Mouse (Mus musculus): ENCODE measurements around the gene Pkd1l2. TPM values are rescaled to one million over a fixed set of nuclear protein-coding genes. Genes with fewer than 3 reads are reported as not detected.

Gene Pkd1l2
- polyA plus RNA-seq, 1 experiment from 2014 or later: not detected

DNA sequence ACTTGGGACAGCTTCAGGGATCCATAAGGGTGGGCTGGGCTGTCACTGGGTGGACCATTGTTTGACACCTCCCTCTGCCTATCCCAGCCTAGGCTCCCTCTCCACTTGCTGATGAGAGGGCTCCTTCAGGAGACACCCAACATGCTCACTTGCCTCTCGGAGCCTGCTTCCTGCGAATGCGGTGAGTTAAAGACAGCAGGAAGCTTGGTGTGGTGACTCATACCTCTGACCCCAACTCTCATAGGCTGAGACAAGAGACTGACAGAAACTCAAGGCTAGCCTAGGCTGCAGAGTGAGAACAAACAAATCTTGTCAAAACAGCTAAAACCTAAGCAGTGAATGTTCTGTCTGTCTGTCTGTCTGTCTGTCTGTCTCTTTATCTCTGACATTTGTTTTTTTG, 48.9 kb downstream of the Pkd1l2 start:
- H3K27ac ChIP-seq (ENCODE audit: low read depth, low read length): no peak overlapping the region
- no peak overlapping the region for H3K9ac ChIP-seq (ENCODE audit: low read length)
- H3K4me3 ChIP-seq (ENCODE audit: low read depth, low read length): no peak overlapping the region
- H3K36me3 ChIP-seq (ENCODE audit: control insufficient read depth, insufficient read depth, low read length): no peaks in the 10 kb centered on the region
- ATAC-seq (replicated peaks; ENCODE audit: low FRiP score): no peak
- DNase-seq (ENCODE audit: low spot score): no peak
- no peaks in the 10 kb centered on the region for H3K4me1 ChIP-seq (replicated peaks; ENCODE audit: control insufficient read depth, insufficient read depth, low read length)
- H3K9me3 ChIP-seq (ENCODE audit: control insufficient read depth, low read length): no peaks in the 10 kb centered on the region
- no peak overlapping the region for H3K4me2 ChIP-seq (ENCODE audit: low read depth, low read length, severe bottlenecking)
- no peaks in the 10 kb centered on the region for H3K27me3 ChIP-seq (ENCODE audit: control insufficient read depth, insufficient read depth, low read length)
- 86% methylated on average over 3 of the region's 3 CpGs for WGBS

DNA sequence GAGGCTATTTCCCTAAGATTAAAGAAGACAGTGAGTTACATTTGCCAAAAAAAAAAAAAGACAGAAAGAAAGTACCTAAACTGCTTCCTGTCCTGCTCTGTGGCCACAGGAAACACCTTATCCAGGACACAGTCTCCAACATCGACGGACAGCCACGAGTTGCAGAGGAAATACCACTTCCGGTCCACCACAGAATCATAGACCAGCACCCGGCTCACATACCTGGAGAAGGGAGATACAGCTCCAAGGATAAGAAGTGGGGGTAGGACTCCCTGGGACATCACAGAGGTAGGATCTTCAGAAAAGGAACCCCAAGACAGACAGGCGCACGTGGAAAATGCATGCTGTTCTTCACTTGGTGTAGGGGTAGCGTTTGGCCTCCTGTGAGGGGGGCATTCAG, 49.6 kb downstream of the Pkd1l2 start:
- Histone ChIP-seq H3K4me2 (ENCODE audit: low read depth, low read length, severe bottlenecking) (no peak overlapping the region), H3K9me3 (ENCODE audit: control insufficient read depth, low read length) (no peaks in the 10 kb centered on the region), H3K27ac (ENCODE audit: low read depth, low read length) (no peak overlapping the region), H3K4me3 (ENCODE audit: low read depth, low read length) (no peak overlapping the region), H3K27me3 (ENCODE audit: control insufficient read depth, insufficient read depth, low read length) (no peaks in the 10 kb centered on the region), H3K4me1 (replicated peaks; ENCODE audit: control insufficient read depth, insufficient read depth, low read length) (no peaks in the 10 kb centered on the region), H3K36me3 (ENCODE audit: control insufficient read depth, insufficient read depth, low read length) (no peaks in the 10 kb centered on the region), H3K9ac (ENCODE audit: low read length) (no peak overlapping the region)
- 84% methylated on average over 8 of the region's 8 CpGs for WGBS
- DNase-seq (ENCODE audit: low spot score) (no peak), ATAC-seq (replicated peaks; ENCODE audit: low FRiP score) (no peak)

DNA sequence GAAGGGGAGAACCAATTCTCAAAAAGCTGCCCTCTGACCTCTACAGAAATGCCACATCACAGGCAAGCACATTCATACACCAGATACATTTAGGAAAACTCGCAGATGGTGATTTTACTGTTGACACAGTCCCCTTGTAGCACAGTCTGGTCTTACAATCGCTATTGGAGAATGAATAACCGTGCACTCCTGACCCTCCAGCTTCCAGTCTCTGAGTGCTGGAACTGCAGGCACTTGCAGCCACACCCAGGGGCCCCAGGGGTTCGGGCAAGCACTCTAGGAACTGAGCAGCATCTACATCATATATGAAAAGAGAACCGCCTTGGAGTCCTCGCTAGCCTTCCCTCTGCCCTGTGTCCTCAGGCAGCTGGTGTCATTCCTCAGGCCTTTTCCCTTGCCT, 50.8 kb downstream of the Pkd1l2 start:
- ATAC-seq (replicated peaks; ENCODE audit: low FRiP score): no peak
- 73% methylated on average over 6 of the region's 6 CpGs for WGBS
- Histone ChIP-seq H3K4me2 (ENCODE audit: low read depth, low read length, severe bottlenecking) (no peak overlapping the region), H3K9me3 (ENCODE audit: control insufficient read depth, low read length) (no peaks in the 10 kb centered on the region), H3K4me1 (replicated peaks; ENCODE audit: control insufficient read depth, insufficient read depth, low read length) (no peaks in the 10 kb centered on the region), H3K27ac (ENCODE audit: low read depth, low read length) (no peak overlapping the region), H3K36me3 (ENCODE audit: control insufficient read depth, insufficient read depth, low read length) (no peaks in the 10 kb centered on the region), H3K4me3 (ENCODE audit: low read depth, low read length) (no peak overlapping the region), H3K27me3 (ENCODE audit: control insufficient read depth, insufficient read depth, low read length) (no peaks in the 10 kb centered on the region), H3K9ac (ENCODE audit: low read length) (no peak overlapping the region)
- DNase-seq (ENCODE audit: low spot score): no peak

DNA sequence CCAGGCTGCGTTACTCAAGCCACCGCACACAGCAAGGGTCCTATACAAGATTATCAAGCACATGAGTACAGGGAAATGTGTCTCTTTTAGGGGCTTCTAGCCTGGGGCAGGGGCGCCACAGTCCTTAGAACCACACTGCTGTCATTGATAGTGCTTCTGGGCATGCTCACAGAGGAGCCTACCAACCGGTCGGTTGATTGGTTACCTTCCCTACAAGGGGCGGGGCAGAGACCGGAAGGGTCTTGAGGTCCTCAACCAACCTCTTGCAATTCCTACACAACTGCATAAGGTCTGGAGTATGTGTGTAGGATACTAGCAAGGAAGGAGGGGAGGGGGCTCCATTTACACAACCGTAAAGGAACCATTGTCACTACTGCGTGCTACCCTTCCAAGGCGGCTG, 53.6 kb downstream of the Pkd1l2 start:
- no peaks in the 10 kb centered on the region for H3K36me3 ChIP-seq (ENCODE audit: control insufficient read depth, insufficient read depth, low read length)
- H3K4me1 ChIP-seq (replicated peaks; ENCODE audit: control insufficient read depth, insufficient read depth, low read length): no peaks in the 10 kb centered on the region
- H3K9me3 ChIP-seq (ENCODE audit: control insufficient read depth, low read length): no peaks in the 10 kb centered on the region
- H3K4me3 ChIP-seq (ENCODE audit: low read depth, low read length): no peak overlapping the region
- no peak overlapping the region for H3K4me2 ChIP-seq (ENCODE audit: low read depth, low read length, severe bottlenecking)
- 88% methylated on average over 10 of the region's 10 CpGs for WGBS
- H3K27ac ChIP-seq (ENCODE audit: low read depth, low read length): no peak overlapping the region
- DNase-seq (ENCODE audit: low spot score) (no peak), ATAC-seq (replicated peaks; ENCODE audit: low FRiP score) (no peak)
- no peaks in the 10 kb centered on the region for H3K27me3 ChIP-seq (ENCODE audit: control insufficient read depth, insufficient read depth, low read length)
- H3K9ac ChIP-seq (ENCODE audit: low read length): no peak overlapping the region

DNA sequence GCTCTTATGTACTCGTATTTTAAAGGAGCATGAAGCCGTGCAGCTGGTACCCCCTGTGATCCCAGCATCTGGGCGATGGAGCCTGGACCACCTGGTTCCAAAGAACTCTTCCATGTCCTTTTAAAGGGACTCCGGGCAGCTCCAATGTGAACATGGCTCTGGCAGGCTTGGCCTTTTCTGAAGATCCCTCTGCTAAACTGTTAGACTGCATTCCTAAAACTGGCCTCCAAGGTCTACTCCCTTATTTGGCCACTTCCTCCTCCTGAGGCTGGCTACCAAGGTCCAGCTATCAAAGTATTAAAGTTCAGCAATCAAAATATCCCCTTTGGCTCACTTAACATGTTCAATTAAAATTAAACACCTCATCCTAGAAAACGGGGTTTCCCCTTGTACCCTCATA, 54.6 kb downstream of the Pkd1l2 start:
- Histone ChIP-seq H3K4me3 (ENCODE audit: low read depth, low read length) (no peak overlapping the region), H3K36me3 (ENCODE audit: control insufficient read depth, insufficient read depth, low read length) (no peaks in the 10 kb centered on the region), H3K27ac (ENCODE audit: low read depth, low read length) (no peak overlapping the region), H3K4me2 (ENCODE audit: low read depth, low read length, severe bottlenecking) (no peak overlapping the region), H3K9me3 (ENCODE audit: control insufficient read depth, low read length) (no peaks in the 10 kb centered on the region), H3K9ac (ENCODE audit: low read length) (no peak overlapping the region), H3K4me1 (replicated peaks; ENCODE audit: control insufficient read depth, insufficient read depth, low read length) (no peaks in the 10 kb centered on the region), H3K27me3 (ENCODE audit: control insufficient read depth, insufficient read depth, low read length) (no peaks in the 10 kb centered on the region)
- ATAC-seq (replicated peaks; ENCODE audit: low FRiP score) (no peak), DNase-seq (ENCODE audit: low spot score) (no peak)
- 85% methylated on average over 5 of the region's 5 CpGs for WGBS

DNA sequence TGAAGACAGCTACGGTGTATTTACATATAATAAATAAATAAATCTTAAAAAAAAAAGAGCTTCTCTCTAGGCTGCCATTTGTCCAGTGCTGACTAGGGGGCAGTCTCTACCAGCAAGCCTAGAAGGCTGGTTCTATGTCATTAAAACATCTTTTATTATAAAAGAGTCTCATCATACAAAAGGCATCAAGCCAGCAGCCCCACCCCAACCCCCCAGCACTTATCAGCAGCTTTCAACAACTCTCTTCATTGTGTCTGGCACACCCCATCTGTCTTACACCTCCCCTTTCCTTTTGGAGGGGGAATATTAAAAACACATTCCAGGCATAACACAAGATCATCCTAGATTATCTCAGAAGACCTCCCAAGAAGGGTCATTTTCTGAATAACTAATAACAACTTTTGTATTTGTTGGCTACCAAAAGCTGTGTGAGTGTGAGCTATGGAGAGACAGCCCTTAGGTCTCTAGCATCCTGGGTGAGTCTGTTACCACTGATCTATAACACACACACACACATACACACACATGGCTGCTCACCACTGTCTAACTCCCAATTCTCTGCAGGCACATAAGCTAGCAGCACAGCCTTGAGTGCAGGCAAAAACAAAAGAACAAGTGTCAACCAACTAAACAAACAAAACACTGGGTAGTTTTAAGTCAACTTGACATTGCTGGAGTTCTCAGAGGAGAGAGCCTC, 59.8 kb downstream of the Pkd1l2 start:
- Histone ChIP-seq H3K9ac (ENCODE audit: low read length) (no peak overlapping the region), H3K36me3 (ENCODE audit: control insufficient read depth, insufficient read depth, low read length) (no peaks in the 10 kb centered on the region)
- DNase-seq (ENCODE audit: low spot score): no peak

DNA sequence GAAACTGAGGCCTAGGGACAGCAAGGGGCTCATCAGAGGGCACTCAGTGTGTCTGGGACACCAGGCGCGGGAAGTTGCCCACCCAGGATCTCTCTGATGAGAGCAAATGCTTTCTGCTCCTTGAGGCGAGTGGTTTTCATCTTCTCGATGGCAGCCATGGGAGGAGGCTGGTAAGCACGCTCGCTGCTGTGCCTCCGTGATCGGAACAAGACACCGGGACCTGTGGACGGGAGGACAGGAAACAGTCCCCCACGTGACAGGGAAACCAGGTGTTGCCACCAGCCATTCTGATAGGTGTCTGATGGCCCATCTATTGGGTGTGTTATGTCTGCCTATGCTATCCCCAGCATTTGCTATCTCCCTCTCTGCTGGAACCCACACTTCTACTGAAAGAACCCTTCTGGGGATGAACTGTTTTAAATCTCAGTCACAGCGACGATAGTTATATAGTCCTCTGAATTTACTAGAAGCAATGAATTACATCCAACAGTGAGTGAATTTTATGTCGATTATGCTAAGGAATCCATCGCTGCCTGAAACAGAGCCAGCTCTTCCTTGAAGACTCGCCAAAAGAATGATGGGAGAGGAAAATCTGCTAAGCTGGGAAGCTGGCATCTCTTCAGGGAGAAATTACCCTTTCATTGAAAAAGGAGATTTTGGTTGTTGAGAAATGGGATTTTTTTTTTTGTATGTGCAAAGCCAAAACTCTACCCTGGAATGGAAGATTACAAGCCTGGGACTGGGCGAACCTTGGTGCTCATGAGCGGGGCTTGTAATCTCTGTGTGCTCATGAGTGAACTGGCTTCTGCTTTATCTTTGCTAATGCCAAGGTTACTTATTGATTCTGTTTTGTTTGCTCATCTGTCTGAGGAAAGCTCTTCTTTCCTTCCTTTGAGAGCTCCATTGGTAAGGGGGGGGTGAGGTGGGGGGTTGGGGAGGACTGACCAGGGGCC, 62.6 kb downstream of the Pkd1l2 start:
- Histone ChIP-seq H3K9me3 (ENCODE audit: control insufficient read depth, low read length) (no peaks in the 10 kb centered on the region), H3K9ac (ENCODE audit: low read length) (no peak overlapping the region), H3K4me3 (ENCODE audit: low read depth, low read length) (no peak overlapping the region), H3K36me3 (ENCODE audit: control insufficient read depth, insufficient read depth, low read length) (no peaks in the 10 kb centered on the region), H3K4me2 (ENCODE audit: low read depth, low read length, severe bottlenecking) (no peak overlapping the region), H3K27me3 (ENCODE audit: control insufficient read depth, insufficient read depth, low read length) (no peaks in the 10 kb centered on the region), H3K27ac (ENCODE audit: low read depth, low read length) (no peak overlapping the region), H3K4me1 (replicated peaks; ENCODE audit: control insufficient read depth, insufficient read depth, low read length) (no peaks in the 10 kb centered on the region)
- DNase-seq (ENCODE audit: low spot score) (no peak), ATAC-seq (replicated peaks; ENCODE audit: low FRiP score) (no peak)
- 90% methylated on average over 18 of the region's 18 CpGs for WGBS

More for the DNA sequence above, 59.8 kb downstream of the Pkd1l2 start:
- ATAC-seq (replicated peaks; ENCODE audit: low FRiP score): no peak
- H3K27me3 ChIP-seq (ENCODE audit: control insufficient read depth, insufficient read depth, low read length): no peaks in the 10 kb centered on the region
- 70% methylated on average over 1 of the region's 1 CpGs for WGBS
- H3K27ac ChIP-seq (ENCODE audit: low read depth, low read length): no peak overlapping the region
- H3K9me3 ChIP-seq (ENCODE audit: control insufficient read depth, low read length): no peaks in the 10 kb centered on the region
- H3K4me3 ChIP-seq (ENCODE audit: low read depth, low read length): no peak overlapping the region
- H3K4me2 ChIP-seq (ENCODE audit: low read depth, low read length, severe bottlenecking): no peak overlapping the region
- no peaks in the 10 kb centered on the region for H3K4me1 ChIP-seq (replicated peaks; ENCODE audit: control insufficient read depth, insufficient read depth, low read length)

DNA sequence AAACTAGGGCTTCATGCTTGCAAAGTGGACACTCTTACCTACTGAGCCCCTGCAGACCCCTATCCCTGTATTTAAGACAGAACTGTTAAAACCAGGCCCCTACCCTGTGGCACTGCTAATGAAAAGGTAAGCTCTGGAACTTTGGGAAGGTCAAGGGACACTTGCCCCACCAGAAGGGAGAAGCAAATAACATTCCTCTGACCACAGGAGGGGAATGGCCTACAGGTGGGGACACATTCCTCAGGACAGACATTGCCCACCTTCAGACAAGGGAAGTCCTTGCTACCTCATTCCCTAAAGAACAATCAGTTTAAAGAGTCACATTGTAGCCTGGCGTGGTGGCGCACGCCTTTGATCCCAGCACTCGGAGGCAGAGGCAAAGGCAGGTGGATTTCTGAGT, 64.4 kb downstream of the Pkd1l2 start:
- no peaks in the 10 kb centered on the region for H3K27me3 ChIP-seq (ENCODE audit: control insufficient read depth, insufficient read depth, low read length)
- H3K36me3 ChIP-seq (ENCODE audit: control insufficient read depth, insufficient read depth, low read length): no peaks in the 10 kb centered on the region
- no peak for DNase-seq (ENCODE audit: low spot score)
- WGBS: 93% methylated on average over 4 of the region's 4 CpGs
- no peaks in the 10 kb centered on the region for H3K4me1 ChIP-seq (replicated peaks; ENCODE audit: control insufficient read depth, insufficient read depth, low read length)
- H3K9ac ChIP-seq (ENCODE audit: low read length): no peak overlapping the region
- no peak overlapping the region for H3K4me3 ChIP-seq (ENCODE audit: low read depth, low read length)
- H3K4me2 ChIP-seq (ENCODE audit: low read depth, low read length, severe bottlenecking): no peak overlapping the region
- no peaks in the 10 kb centered on the region for H3K9me3 ChIP-seq (ENCODE audit: control insufficient read depth, low read length)
- no peak for ATAC-seq (replicated peaks; ENCODE audit: low FRiP score)
- no peak overlapping the region for H3K27ac ChIP-seq (ENCODE audit: low read depth, low read length)
